12 mouse cellular contexts compared by ENCODE assay signal in the genomic region with DNA sequence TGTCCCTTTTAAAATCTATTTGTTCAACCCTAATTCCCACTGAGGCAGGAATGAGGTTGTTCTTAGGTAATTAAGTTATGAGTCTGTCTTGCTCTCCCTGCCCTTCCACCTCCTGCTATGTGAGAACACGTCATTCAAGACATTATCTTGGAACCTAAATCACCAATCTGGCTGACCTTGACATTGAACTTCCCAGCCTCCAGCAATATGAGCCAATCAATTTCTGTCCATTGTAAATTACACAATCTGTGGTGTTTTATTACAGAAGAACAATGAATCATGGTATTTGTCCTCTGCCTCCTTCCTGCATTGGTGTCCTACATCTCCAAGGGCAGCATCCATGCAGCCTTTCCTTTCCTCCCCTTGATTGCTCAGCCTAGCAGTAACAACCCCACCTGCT.
"Had no signal": no experiment of that assay in that cellular context is flagged by ENCODE, and none has a peak within 500 bp of the region (broad histone marks: within the 10 kb centered on the region; RNA-seq: fewer than 3 reads in every experiment).

No protein-coding gene starts in this region.

- H3K4me3 ChIP-seq: limb, embryonic 15.5 days; liver, embryonic 12.5 days; midbrain, embryonic 10.5 days; neural tube, embryonic 12.5 days had no signal

- H3K36me3 ChIP-seq: limb, embryonic 15.5 days; liver, embryonic 12.5 days; midbrain, embryonic 10.5 days; neural tube, embryonic 12.5 days had no signal

- ATAC-seq: liver, embryonic 12.5 days had no signal

- H3K9me3 ChIP-seq: limb, embryonic 15.5 days; liver, embryonic 12.5 days; midbrain, embryonic 10.5 days; neural tube, embryonic 12.5 days had no signal

- H3K27me3 ChIP-seq: limb, embryonic 15.5 days; neural tube, embryonic 12.5 days had no signal

- DNase-seq: kidney, postnatal 14 days; lung, embryonic 14.5 days; lung, postnatal 10 days; lung, postnatal 4 days; midbrain, embryonic 14.5 days; thymus, adult 2 months; thymus, postnatal 25 days had no signal

- H3K4me1 ChIP-seq: neural tube, embryonic 12.5 days had no signal

- H3K27ac ChIP-seq: limb, embryonic 15.5 days; liver, embryonic 12.5 days; midbrain, embryonic 10.5 days; neural tube, embryonic 12.5 days; stomach, postnatal 0 days had no signal

- H3K9ac ChIP-seq: limb, embryonic 15.5 days; liver, embryonic 12.5 days; lung, embryonic 14.5 days; neural tube, embryonic 12.5 days had no signal

- H3K4me2 ChIP-seq: limb, embryonic 15.5 days; liver, embryonic 12.5 days; lung, embryonic 14.5 days; neural tube, embryonic 12.5 days had no signal
